Mouse (Mus musculus) B cell, adult 2 months (primary cell): ENCODE data around the gene Pgam2.
A peak's percentile ranks its signal among the peaks of the same experiment; 100 is the strongest.
"Not testable (repeated sequence)": the region's sequence is repeated elsewhere in the genome, so short reads cannot be mapped to it uniquely, and the experiment has no call there.

Experiments used
- DNase-seq, 2 experiments: peaks; one replicate each; pipeline ENCODE4 v3.0.0; 2022

Pgam2 gene

GRCm38 (mm10) chr11:5803551-5803981 lies at the start of gene Pgam2:
Gene Pgam2, minus strand, starts transcription at chr11:5803733.
- no peak for DNase-seq

- DNase-seq = no peak
Observed at GRCm38 (mm10) chr11:5852314-5852713, 48.8 kb upstream of the Pgam2 start.

GRCm38 (mm10) chr11:5851021-5851736 lies 47.6 kb upstream of the Pgam2 start:
- DNase-seq = no peak

- no peak for DNase-seq
Observed at GRCm38 (mm10) chr11:5850452-5850851, 46.9 kb upstream of the Pgam2 start.

GRCm38 (mm10) chr11:5849316-5849715 lies 45.8 kb upstream of the Pgam2 start:
- no peak for DNase-seq

- DNase-seq = no peak
Observed at GRCm38 (mm10) chr11:5848741-5849140, 45.2 kb upstream of the Pgam2 start.

GRCm38 (mm10) chr11:5846639-5847345 lies 43.3 kb upstream of the Pgam2 start:
- DNase-seq = no peak

- no peak for DNase-seq
Observed at GRCm38 (mm10) chr11:5843131-5843530, 39.6 kb upstream of the Pgam2 start.

- no peak for DNase-seq
Observed at GRCm38 (mm10) chr11:5841751-5842150, 38.2 kb upstream of the Pgam2 start.

GRCm38 (mm10) chr11:5840346-5840745 lies 36.8 kb upstream of the Pgam2 start:
- DNase-seq = no peak

GRCm38 (mm10) chr11:5837251-5838246 lies 34.0 kb upstream of the Pgam2 start, which contains the start of gene Polm:
Gene Polm, minus strand, starts transcription at chr11:5838016.
- DNase-seq = peak; percentile 92 to 93

- peak; percentile 25 to 27 for DNase-seq
Observed at GRCm38 (mm10) chr11:5836126-5836525, 32.6 kb upstream of the Pgam2 start.

GRCm38 (mm10) chr11:5835057-5835456 lies 31.5 kb upstream of the Pgam2 start:
- peak; percentile 15 for DNase-seq

- peak; percentile 28 to 43 for DNase-seq
Observed at GRCm38 (mm10) chr11:5834506-5834905, 31.0 kb upstream of the Pgam2 start.

- DNase-seq = peak; percentile 8 to 10
Observed at GRCm38 (mm10) chr11:5829327-5829726, 25.8 kb upstream of the Pgam2 start.

GRCm38 (mm10) chr11:5828509-5829191 lies 25.1 kb upstream of the Pgam2 start:
- no peak for DNase-seq

- no peak for DNase-seq
Observed at GRCm38 (mm10) chr11:5827931-5828330, 24.4 kb upstream of the Pgam2 start.

GRCm38 (mm10) chr11:5825432-5825831 lies 21.9 kb upstream of the Pgam2 start:
- no peak for DNase-seq

GRCm38 (mm10) chr11:5819223-5819622 lies 15.7 kb upstream of the Pgam2 start:
- DNase-seq = no peak

GRCm38 (mm10) chr11:5813381-5813780 lies 9.8 kb upstream of the Pgam2 start:
- DNase-seq = no peak

- DNase-seq = not testable (repeated sequence)
Observed at GRCm38 (mm10) chr11:5809487-5809886, 6.0 kb upstream of the Pgam2 start.

- no peak for DNase-seq
Observed at GRCm38 (mm10) chr11:5807956-5808355, 4.4 kb upstream of the Pgam2 start.
